Mouse (Mus musculus) small intestine, adult 2 months (tissue): ENCODE measurements around the gene A630095N17Rik.

ENCODE experiments used
- CTCF ChIP-seq: fragments of 200-500 bp; IDR thresholded peaks from 2 replicates; pipeline ENCODE4 v1.5.1; 2012; ENCODE audit warnings: low read depth, mild to moderate bottlenecking, control low read depth, inconsistent platforms, low read length, moderate library complexity, mixed read lengths; ENCODE audit not compliant: insufficient replicate concordance, insufficient read length; ENCODE audit errors: extremely low read depth
- POLR2A ChIP-seq: fragments of 200-500 bp; IDR thresholded peaks from 2 replicates; pipeline ENCODE4 v1.6.1; 2012; ENCODE audit warnings: low read depth, mild to moderate bottlenecking, control low read depth, inconsistent platforms, low read length, moderate library complexity

- no peak for TF ChIP-seq POLR2A
- no peak for TF ChIP-seq CTCF
Observed at GRCm38 (mm10) chr1:75214886-75215285, 17.0 kb downstream of the A630095N17Rik start.
